Mouse (Mus musculus): ENCODE measurements around the gene Cox8c. TPM values are rescaled to one million over a fixed set of nuclear protein-coding genes. Genes with fewer than 3 reads are reported as not detected.

Gene Cox8c
- not detected in 2 replicates for polyA plus RNA-seq (2014; fragmentation: Nextera tagmentation; extraction: Ambion mirVana)

- Histone ChIP-seq H3K9me3 (replicated peaks; ENCODE audit: control insufficient read depth, low read length) (no peaks in the 10 kb centered on the region), H3K36me3 (ENCODE audit: control insufficient read depth, insufficient read depth, low read length) (no peaks in the 10 kb centered on the region), H3K27me3 (ENCODE audit: control insufficient read depth, insufficient read depth, low read length) (no peaks in the 10 kb centered on the region), H3K4me1 (ENCODE audit: control insufficient read depth, insufficient read depth, low read length) (no peaks in the 10 kb centered on the region), H3K27ac (ENCODE audit: low read depth, low read length) (no peak within 1 kb of the TSS), H3K4me2 (no peak within 1 kb of the TSS), H3K4me3 (ENCODE audit: low read depth, low read length) (no peak within 1 kb of the TSS), H3K9ac (ENCODE audit: low read depth, low read length) (no peak within 1 kb of the TSS)
- ATAC-seq (replicated peaks; ENCODE audit: insufficient number of reproducible peaks, low FRiP score, low TSS enrichment): no peak
- WGBS (ENCODE audit: insufficient replicate concordance): 84% methylated on average over 17 of the region's 17 CpGs
Measured at GRCm38 (mm10) chr12:102899091-102899490, at the start of gene Cox8c. Cox8c (plus strand) TSS chr12:102899316.

GRCm38 (mm10) chr12:102860806-102861205 is 38.3 kb upstream of the Cox8c start:
- H3K4me3 ChIP-seq (ENCODE audit: low read depth, low read length): no peak overlapping the region
- no peaks in the 10 kb centered on the region for H3K27me3 ChIP-seq (ENCODE audit: control insufficient read depth, insufficient read depth, low read length)
- no peak for ATAC-seq (replicated peaks; ENCODE audit: insufficient number of reproducible peaks, low FRiP score, low TSS enrichment)
- no peak overlapping the region for H3K9ac ChIP-seq (ENCODE audit: low read depth, low read length)
- no peak overlapping the region for H3K27ac ChIP-seq (ENCODE audit: low read depth, low read length)
- H3K4me1 ChIP-seq (ENCODE audit: control insufficient read depth, insufficient read depth, low read length): no peaks in the 10 kb centered on the region
- no peaks in the 10 kb centered on the region for H3K36me3 ChIP-seq (ENCODE audit: control insufficient read depth, insufficient read depth, low read length)
- no peak overlapping the region for H3K4me2 ChIP-seq
- H3K9me3 ChIP-seq (replicated peaks; ENCODE audit: control insufficient read depth, low read length): no peaks in the 10 kb centered on the region

- Histone ChIP-seq H3K27ac (ENCODE audit: low read depth, low read length) (no peak overlapping the region), H3K27me3 (ENCODE audit: control insufficient read depth, insufficient read depth, low read length) (no peaks in the 10 kb centered on the region), H3K4me2 (no peak overlapping the region), H3K9ac (ENCODE audit: low read depth, low read length) (no peak overlapping the region), H3K4me1 (ENCODE audit: control insufficient read depth, insufficient read depth, low read length) (no peaks in the 10 kb centered on the region), H3K36me3 (ENCODE audit: control insufficient read depth, insufficient read depth, low read length) (no peaks in the 10 kb centered on the region), H3K9me3 (replicated peaks; ENCODE audit: control insufficient read depth, low read length) (no peaks in the 10 kb centered on the region), H3K4me3 (ENCODE audit: low read depth, low read length) (no peak overlapping the region)
- WGBS (ENCODE audit: insufficient replicate concordance): 82% methylated on average over 2 of the region's 2 CpGs
- ATAC-seq (replicated peaks; ENCODE audit: insufficient number of reproducible peaks, low FRiP score, low TSS enrichment): no peak
Measured at GRCm38 (mm10) chr12:102869802-102870201, 29.3 kb upstream of the Cox8c start.

GRCm38 (mm10) chr12:102870527-102870926 is 28.6 kb upstream of the Cox8c start:
- Histone ChIP-seq H3K9ac (ENCODE audit: low read depth, low read length) (no peak overlapping the region), H3K27ac (ENCODE audit: low read depth, low read length) (no peak overlapping the region), H3K4me3 (ENCODE audit: low read depth, low read length) (no peak overlapping the region), H3K9me3 (replicated peaks; ENCODE audit: control insufficient read depth, low read length) (no peaks in the 10 kb centered on the region), H3K27me3 (ENCODE audit: control insufficient read depth, insufficient read depth, low read length) (no peaks in the 10 kb centered on the region), H3K4me1 (ENCODE audit: control insufficient read depth, insufficient read depth, low read length) (no peaks in the 10 kb centered on the region), H3K4me2 (no peak overlapping the region), H3K36me3 (ENCODE audit: control insufficient read depth, insufficient read depth, low read length) (no peaks in the 10 kb centered on the region)
- 69% methylated on average over 1 of the region's 1 CpGs for WGBS (ENCODE audit: insufficient replicate concordance)
- no peak for ATAC-seq (replicated peaks; ENCODE audit: insufficient number of reproducible peaks, low FRiP score, low TSS enrichment)

- no peaks in the 10 kb centered on the region for H3K27me3 ChIP-seq (ENCODE audit: control insufficient read depth, insufficient read depth, low read length)
- peak overlapping the region; percentile 93 for H3K9ac ChIP-seq (ENCODE audit: low read depth, low read length)
- WGBS (ENCODE audit: insufficient replicate concordance): 0% methylated on average over 28 of the region's 70 CpGs
- peak; percentile 85 for ATAC-seq (replicated peaks; ENCODE audit: insufficient number of reproducible peaks, low FRiP score, low TSS enrichment)
- no peaks in the 10 kb centered on the region for H3K36me3 ChIP-seq (ENCODE audit: control insufficient read depth, insufficient read depth, low read length)
- H3K4me2 ChIP-seq: peak overlapping the region; percentile 79
- H3K4me3 ChIP-seq (ENCODE audit: low read depth, low read length): peak overlapping the region; percentile 93
- peak overlapping the region; percentile 93 for H3K27ac ChIP-seq (ENCODE audit: low read depth, low read length)
- peaks cover 10% of the 10 kb centered on the region; the same call in 1 of the 2 replicates for H3K4me1 ChIP-seq (ENCODE audit: control insufficient read depth, insufficient read depth, low read length)
- H3K9me3 ChIP-seq (replicated peaks; ENCODE audit: control insufficient read depth, low read length): no peaks in the 10 kb centered on the region
Measured at GRCm38 (mm10) chr12:102877301-102878030, 21.6 kb upstream of the Cox8c start.

GRCm38 (mm10) chr12:102878031-102878823 is 20.9 kb upstream of the Cox8c start, which contains the start of gene Btbd7:
Btbd7 (minus strand) TSS chr12:102878471.
- peak; percentile 93 for ATAC-seq (replicated peaks; ENCODE audit: insufficient number of reproducible peaks, low FRiP score, low TSS enrichment)
- Histone ChIP-seq H3K9ac (ENCODE audit: low read depth, low read length) (peak within 1 kb of the TSS; percentile 93), H3K36me3 (ENCODE audit: control insufficient read depth, insufficient read depth, low read length) (no peaks in the 10 kb centered on the region), H3K27ac (ENCODE audit: low read depth, low read length) (peak within 1 kb of the TSS; percentile 93), H3K9me3 (replicated peaks; ENCODE audit: control insufficient read depth, low read length) (no peaks in the 10 kb centered on the region), H3K4me1 (ENCODE audit: control insufficient read depth, insufficient read depth, low read length) (peaks cover 10% of the 10 kb centered on the region; the same call in 1 of the 2 replicates), H3K4me2 (peak within 1 kb of the TSS; percentile 79), H3K4me3 (ENCODE audit: low read depth, low read length) (peak within 1 kb of the TSS; percentile 93), H3K27me3 (ENCODE audit: control insufficient read depth, insufficient read depth, low read length) (no peaks in the 10 kb centered on the region)
- under 1% methylated on average over 68 of the region's 95 CpGs for WGBS (ENCODE audit: insufficient replicate concordance)

GRCm38 (mm10) chr12:102878901-102879300 is 20.2 kb upstream of the Cox8c start:
- no peak for ATAC-seq (replicated peaks; ENCODE audit: insufficient number of reproducible peaks, low FRiP score, low TSS enrichment)
- 31% methylated on average over 7 of the region's 7 CpGs for WGBS (ENCODE audit: insufficient replicate concordance)
- Histone ChIP-seq H3K4me1 (ENCODE audit: control insufficient read depth, insufficient read depth, low read length) (peaks cover 10% of the 10 kb centered on the region; the same call in 1 of the 2 replicates), H3K27me3 (ENCODE audit: control insufficient read depth, insufficient read depth, low read length) (no peaks in the 10 kb centered on the region), H3K36me3 (ENCODE audit: control insufficient read depth, insufficient read depth, low read length) (no peaks in the 10 kb centered on the region), H3K9ac (ENCODE audit: low read depth, low read length) (peak overlapping the region; percentile 71), H3K4me3 (ENCODE audit: low read depth, low read length) (peak overlapping the region; percentile 93), H3K4me2 (peak overlapping the region; percentile 69), H3K9me3 (replicated peaks; ENCODE audit: control insufficient read depth, low read length) (no peaks in the 10 kb centered on the region), H3K27ac (ENCODE audit: low read depth, low read length) (peak overlapping the region; percentile 64; the same call in 1 of the 2 replicates)

- H3K4me2 ChIP-seq: no peak overlapping the region; the same call in 1 of the 2 replicates
- no peak for ATAC-seq (replicated peaks; ENCODE audit: insufficient number of reproducible peaks, low FRiP score, low TSS enrichment)
- WGBS (ENCODE audit: insufficient replicate concordance): 15% methylated on average over 5 of the region's 5 CpGs
Measured at GRCm38 (mm10) chr12:102885735-102886134, 13.4 kb upstream of the Cox8c start.

More at GRCm38 (mm10) chr12:102885735-102886134, 13.4 kb upstream of the Cox8c start:
- H3K9ac ChIP-seq (ENCODE audit: low read depth, low read length): no peak overlapping the region
- no peak overlapping the region for H3K27ac ChIP-seq (ENCODE audit: low read depth, low read length)
- H3K4me1 ChIP-seq (ENCODE audit: control insufficient read depth, insufficient read depth, low read length): no peaks in the 10 kb centered on the region
- no peak overlapping the region for H3K4me3 ChIP-seq (ENCODE audit: low read depth, low read length)
- no peaks in the 10 kb centered on the region for H3K36me3 ChIP-seq (ENCODE audit: control insufficient read depth, insufficient read depth, low read length)
- H3K9me3 ChIP-seq (replicated peaks; ENCODE audit: control insufficient read depth, low read length): no peaks in the 10 kb centered on the region
- no peaks in the 10 kb centered on the region for H3K27me3 ChIP-seq (ENCODE audit: control insufficient read depth, insufficient read depth, low read length)
